Mouse (Mus musculus) liver, postnatal 0 days (tissue): ENCODE measurements at regions not wholly inside any gene's neighbourhood (a gene's known extent, or its start where the extent isn't known, plus 50 kb on each side); places are given as distances from the start of the nearest gene placed in this dataset.
A peak's percentile ranks its signal among the peaks of the same experiment; 100 is the strongest.

Source experiments
- ATAC-seq: fragments of 200-750 bp; cut with Nextera tagmentation; 2 replicates; pipeline ENCODE4 v1.8.0; 2017; ENCODE audit warnings: mild to moderate bottlenecking, moderate library complexity
- DNase-seq: peaks from one replicate; pipeline ENCODE4 v3.0.0-alpha.2; 2016
- H3K27ac ChIP-seq: fragments of 300-500 bp; sonication (generic); 2 replicates; pipeline ENCODE4 v1.5.1; 2014; ENCODE audit warnings: antibody characterized with exemption, moderate library complexity, mild to moderate bottlenecking, low read depth
- H3K27me3 ChIP-seq: fragments of 300-500 bp; sonication (generic); 2 replicates; pipeline ENCODE4 v1.6.1; 2014; ENCODE audit warnings: low read length, control low read depth, mixed read lengths; ENCODE audit not compliant: insufficient read depth
- H3K36me3 ChIP-seq: fragments of 300-500 bp; sonication (generic); replicated peaks from 2 replicates; pipeline ENCODE4 v1.6.1; 2014; ENCODE audit warnings: mild to moderate bottlenecking, control low read depth, low read length, moderate library complexity, mixed read lengths; ENCODE audit not compliant: insufficient read depth
- H3K4me1 ChIP-seq: fragments of 300-500 bp; sonication (generic); 2 replicates; pipeline ENCODE4 v1.6.1; 2014; ENCODE audit warnings: antibody characterized with exemption, mild to moderate bottlenecking, control low read depth; ENCODE audit not compliant: insufficient read depth
- H3K4me2 ChIP-seq: fragments of 300-500 bp; sonication (generic); 2 replicates; pipeline ENCODE4 v1.6.1; 2014; ENCODE audit warnings: low read depth, mild to moderate bottlenecking, low read length, moderate library complexity, mixed read lengths
- H3K4me3 ChIP-seq: fragments of 300-500 bp; sonication (generic); 2 replicates; pipeline ENCODE4 v1.5.1; 2014; ENCODE audit warnings: low read depth, low read length
- H3K9ac ChIP-seq: fragments of 300-500 bp; sonication (generic); replicated peaks from 2 replicates; pipeline ENCODE4 v1.6.1; 2014; ENCODE audit warnings: mild to moderate bottlenecking, moderate library complexity
- H3K9me3 ChIP-seq: fragments of 300-500 bp; sonication (generic); 2 replicates; pipeline ENCODE4 v1.6.1; 2016; ENCODE audit warnings: mild to moderate bottlenecking, control low read depth, low read length, mixed read lengths
- CTCF ChIP-seq: sonication (generic); IDR thresholded peaks from 2 replicates; pipeline ENCODE4 v1.5.1; 2016; ENCODE audit warnings: antibody characterized with exemption, low read depth
- EP300 ChIP-seq: IDR thresholded peaks from 2 replicates; pipeline ENCODE4 v1.6.1; 2016; ENCODE audit warnings: antibody characterized with exemption, low read depth, mild to moderate bottlenecking
- WGBS: fragments of 180-500 bp; shearing (Covaris S2); extraction: QIAGEN DNeasy Blood & Tissue Kit; methylation state at CpG from one replicate; pipeline ENCODE4 v1.1.7; 2014; ENCODE audit not compliant: insufficient replicate concordance; 5-methylcytosine and 5-hydroxymethylcytosine counted together

- 45% methylated on average over 3 of the region's 3 CpGs for WGBS
Measured at GRCm38 (mm10) chr11:45440937-45441720, 410.7 kb upstream of the Clint1 start.

GRCm38 (mm10) chr11:45446512-45446911 is 405.3 kb upstream of the Clint1 start:
- ATAC-seq, result no peak
- DNase-seq, result no peak
- H3K36me3 ChIP-seq, result no peaks in the 10 kb centered on the region
- 63% methylated on average over 2 of the region's 2 CpGs for WGBS
- H3K9ac ChIP-seq, result no peak overlapping the region
- TF ChIP-seq EP300 (no peak), CTCF (no peak)
- H3K27ac ChIP-seq, result no peak overlapping the region
- H3K4me1 ChIP-seq, result no peaks in the 10 kb centered on the region
- no peaks in the 10 kb centered on the region for H3K9me3 ChIP-seq
- no peaks in the 10 kb centered on the region for H3K27me3 ChIP-seq
- no peak overlapping the region for H3K4me3 ChIP-seq
- no peak overlapping the region for H3K4me2 ChIP-seq

More at GRCm38 (mm10) chr11:45440937-45441720, 410.7 kb upstream of the Clint1 start:
- no peak for ATAC-seq
- H3K4me3 ChIP-seq, result no peak overlapping the region
- 0 out of 2 replicates have a peak overlapping the region, but pooled peaks have one; percentile 16 for H3K27ac ChIP-seq
- H3K9ac ChIP-seq, result no peak overlapping the region
- no peaks in the 10 kb centered on the region for H3K27me3 ChIP-seq
- no peaks in the 10 kb centered on the region for H3K9me3 ChIP-seq
- no peak for DNase-seq
- TF ChIP-seq EP300, result 0 out of 2 replicates have a peak, but pooled peaks have one; percentile 20
- no peak for TF ChIP-seq CTCF
- H3K36me3 ChIP-seq, result no peaks in the 10 kb centered on the region
- no peak overlapping the region for H3K4me2 ChIP-seq
- H3K4me1 ChIP-seq, result no peaks in the 10 kb centered on the region

- ATAC-seq, result no peak
- Histone ChIP-seq H3K4me1 (no peaks in the 10 kb centered on the region), H3K9ac (no peak overlapping the region), H3K4me2 (no peak overlapping the region), H3K9me3 (no peaks in the 10 kb centered on the region), H3K4me3 (no peak overlapping the region), H3K27ac (no peak overlapping the region), H3K27me3 (no peaks in the 10 kb centered on the region), H3K36me3 (no peaks in the 10 kb centered on the region)
- DNase-seq, result no peak
- TF ChIP-seq CTCF, result no peak
- no peak for TF ChIP-seq EP300
- WGBS, result 62% methylated on average over 5 of the region's 5 CpGs
Measured at GRCm38 (mm10) chr11:45454234-45454633, 397.6 kb upstream of the Clint1 start.

- DNase-seq, result no peak
- Histone ChIP-seq H3K36me3 (no peaks in the 10 kb centered on the region), H3K27ac (no peak overlapping the region), H3K4me1 (no peaks in the 10 kb centered on the region), H3K4me3 (no peak overlapping the region), H3K9me3 (no peaks in the 10 kb centered on the region), H3K9ac (no peak overlapping the region), H3K4me2 (no peak overlapping the region), H3K27me3 (no peaks in the 10 kb centered on the region)
- ATAC-seq, result no peak
- 74% methylated on average over 3 of the region's 3 CpGs for WGBS
- TF ChIP-seq CTCF (no peak), EP300 (no peak)
Measured at GRCm38 (mm10) chr11:45454933-45455332, 396.9 kb upstream of the Clint1 start.

GRCm38 (mm10) chr11:45456724-45457123 is 395.1 kb upstream of the Clint1 start:
- TF ChIP-seq EP300 (no peak), CTCF (no peak)
- no peak for ATAC-seq
- H3K27me3 ChIP-seq, result no peaks in the 10 kb centered on the region
- H3K9me3 ChIP-seq, result no peaks in the 10 kb centered on the region
- no peak overlapping the region for H3K4me3 ChIP-seq
- H3K4me1 ChIP-seq, result no peaks in the 10 kb centered on the region
- no peak for DNase-seq
- no peak overlapping the region for H3K27ac ChIP-seq
- H3K9ac ChIP-seq, result no peak overlapping the region
- H3K36me3 ChIP-seq, result no peaks in the 10 kb centered on the region
- H3K4me2 ChIP-seq, result no peak overlapping the region
- 52% methylated on average over 3 of the region's 3 CpGs for WGBS

GRCm38 (mm10) chr11:45457597-45457996 is 394.3 kb upstream of the Clint1 start:
- ATAC-seq, result no peak
- Histone ChIP-seq H3K4me3 (no peak overlapping the region), H3K36me3 (no peaks in the 10 kb centered on the region), H3K27ac (no peak overlapping the region), H3K4me1 (no peaks in the 10 kb centered on the region), H3K27me3 (no peaks in the 10 kb centered on the region), H3K4me2 (no peak overlapping the region), H3K9me3 (no peaks in the 10 kb centered on the region), H3K9ac (no peak overlapping the region)
- no peak for DNase-seq
- WGBS, result 68% methylated on average over 4 of the region's 4 CpGs
- TF ChIP-seq CTCF, result no peak
- no peak for TF ChIP-seq EP300
